Mouse (Mus musculus): ENCODE measurements at regions not wholly inside any gene's neighbourhood (a gene's known extent, or its start where the extent isn't known, plus 50 kb on each side); places are given as distances from the start of the nearest gene placed in this dataset.

- TF ChIP-seq POLR2A (IDR thresholded peaks at IDR 0.05; ENCODE audit: insufficient read depth, low read depth, low read length) (no peak), CTCF (IDR thresholded peaks at IDR 0.05) (no peak)
Measured at GRCm38 (mm10) chr3:41288735-41289134, 205.9 kb upstream of the Pgrmc2 start.

Measured in heart, adult 2 months (tissue).